ENCODE assay signal across 7 mouse cellular contexts in the genomic region with DNA sequence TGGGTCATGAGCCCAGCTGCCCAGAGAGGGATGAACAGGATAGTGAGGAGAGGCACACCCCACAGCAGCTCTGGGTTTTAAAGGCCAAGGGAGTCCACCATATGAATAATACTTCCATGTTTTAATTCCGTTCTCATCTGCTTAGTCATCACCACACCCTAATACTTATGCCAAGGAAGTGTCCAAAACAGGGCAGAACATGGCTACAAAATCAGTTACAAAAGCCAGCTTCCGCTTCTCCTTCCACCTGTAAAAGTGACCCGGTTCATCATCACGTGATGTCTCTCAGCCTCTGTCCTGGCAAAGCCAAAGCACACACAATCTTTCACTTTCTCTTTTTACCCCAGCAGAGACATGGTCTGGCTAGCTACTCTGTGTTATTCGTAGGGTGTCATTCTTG. TPM values are rescaled to one million over a fixed set of nuclear protein-coding genes. Genes with fewer than 3 reads are reported as not detected.
DNase-seq lines count a peak whose midpoint lies in the region; ATAC-seq and TF ChIP-seq lines count a peak whose summit lies in the region.

No protein-coding gene starts in this region.

- WGBS in bone marrow, adult 2 months: 6% methylated on average over 5 of the region's 5 CpGs
- 53% methylated on average over 5 of the region's 5 CpGs for WGBS in liver, postnatal 0 days (ENCODE audit: insufficient replicate concordance)
- WGBS in hindbrain, embryonic 12.5 days: 91% methylated on average over 5 of the region's 5 CpGs

- peak overlapping the region; percentile 23 for H3K4me3 ChIP-seq in bone marrow, adult 2 months (replicated peaks; ENCODE audit: control insufficient read depth, low read depth, low read length)
- no peak overlapping the region for H3K4me3 ChIP-seq in liver, postnatal 0 days (ENCODE audit: low read depth, low read length)
- no peak overlapping the region for H3K4me3 ChIP-seq in hindbrain, embryonic 12.5 days

- H3K4me1 ChIP-seq in bone marrow, adult 2 months (ENCODE audit: control insufficient read depth, insufficient read depth, low read length): peaks cover 2% of the 10 kb centered on the region; the same call in 1 of the 2 replicates
- H3K4me1 ChIP-seq in liver, postnatal 0 days (ENCODE audit: insufficient read depth): peaks cover 29% of the 10 kb centered on the region
- H3K4me1 ChIP-seq in hindbrain, embryonic 12.5 days: no peaks in the 10 kb centered on the region

- no peaks in the 10 kb centered on the region for H3K9me3 ChIP-seq in liver, postnatal 0 days (ENCODE audit: low read length)
- H3K9me3 ChIP-seq in hindbrain, embryonic 12.5 days (replicated peaks): no peaks in the 10 kb centered on the region

- peak; percentile 47 to 55 for DNase-seq in lung, adult 18-20 months
- DNase-seq in lung, postnatal 14 days: no peak
- DNase-seq in liver, postnatal 0 days: no peak
- peak; percentile 78 for DNase-seq in splenic B cell, adult 2 months (ENCODE audit: low read depth, low spot score)
- no peak for DNase-seq in right cerebral cortex, postnatal 10 days (ENCODE audit: low spot score in 2 of 2)

- H3K27me3 ChIP-seq in liver, postnatal 0 days (ENCODE audit: insufficient read depth, low read length): no peaks in the 10 kb centered on the region
- H3K27me3 ChIP-seq in splenic B cell, adult 2 months (ENCODE audit: control insufficient read depth, insufficient read depth, low read length, poor library complexity, severe bottlenecking): no peaks in the 10 kb centered on the region
- no peaks in the 10 kb centered on the region for H3K27me3 ChIP-seq in hindbrain, embryonic 12.5 days

- H3K27ac ChIP-seq in bone marrow, adult 2 months (ENCODE audit: control insufficient read depth, insufficient read depth, low read depth, low read length, poor library complexity): peak overlapping the region; percentile 79
- H3K27ac ChIP-seq in liver, postnatal 0 days (ENCODE audit: low read depth): peak overlapping the region; percentile 51; the same call in 1 of the 2 replicates
- H3K27ac ChIP-seq in hindbrain, embryonic 12.5 days: no peak overlapping the region

- ATAC-seq in liver, postnatal 0 days: peak; percentile 55
- no peak for ATAC-seq in hindbrain, embryonic 12.5 days (ENCODE audit: low FRiP score)

- TF ChIP-seq POLR2A in bone marrow, adult 2 months (IDR thresholded peaks at IDR 0.05; ENCODE audit: borderline replicate concordance, control insufficient read depth, low read depth, low read length): no peak

- no peak for TF ChIP-seq CTCF in bone marrow, adult 2 months (IDR thresholded peaks at IDR 0.05; ENCODE audit: control insufficient read depth, insufficient read depth, low read length)
- no peak for TF ChIP-seq CTCF in liver, postnatal 0 days (IDR thresholded peaks at IDR 0.05; ENCODE audit: low read depth)

- no peak for TF ChIP-seq EP300 in liver, postnatal 0 days (IDR thresholded peaks at IDR 0.05; ENCODE audit: low read depth)

- no peaks in the 10 kb centered on the region for H3K36me3 ChIP-seq in liver, postnatal 0 days (replicated peaks; ENCODE audit: insufficient read depth, low read length)
- H3K36me3 ChIP-seq in splenic B cell, adult 2 months (ENCODE audit: control insufficient read depth, insufficient read depth, low read length, poor library complexity, severe bottlenecking): no peaks in the 10 kb centered on the region
- no peaks in the 10 kb centered on the region for H3K36me3 ChIP-seq in hindbrain, embryonic 12.5 days

- H3K4me2 ChIP-seq in liver, postnatal 0 days (ENCODE audit: low read depth, low read length): peak overlapping the region; percentile 55
- H3K4me2 ChIP-seq in hindbrain, embryonic 12.5 days (replicated peaks): no peak overlapping the region

- no peak overlapping the region for H3K9ac ChIP-seq in liver, postnatal 0 days (replicated peaks)
- no peak overlapping the region for H3K9ac ChIP-seq in hindbrain, embryonic 12.5 days

RNA-seq across cellular contexts. Expression of a gene that starts 8.9 kb away (rescaled TPM):
- 66.5 and 72.3 TPM in 2 replicates for polyA plus RNA-seq in bone marrow, adult 2 months (2011; ENCODE audit: insufficient read depth, insufficient read length, low replicate concordance, missing spikeins)
- 33.4 and 34.5 TPM in 2 replicates for polyA plus RNA-seq in liver, postnatal 0 days (2015; fragmentation: Nextera tagmentation; extraction: Ambion mirVana)
- polyA plus RNA-seq in hindbrain, embryonic 12.5 days (2016; fragmentation: Nextera tagmentation; extraction: Ambion mirVana): 49.5 and 50.0 TPM in 2 replicates

Comparison
In these comparisons a context has a peak if more than half of its experiments do, and no peak if none do; other contexts are left out.
1. DNase-seq: peak in lung, adult 18-20 months (2 of 2) and splenic B cell, adult 2 months (single experiment); none in lung, postnatal 14 days (single experiment), liver, postnatal 0 days (single experiment) and right cerebral cortex, postnatal 10 days (0 of 2).